Mouse (Mus musculus) CD8-positive naive resting alpha-beta T cell, adult 2 months (primary cell): ENCODE data around the gene Usp54.
"Not testable (repeated sequence)": the region's sequence is repeated elsewhere in the genome, so short reads cannot be mapped to it uniquely, and the experiment has no call there.

ENCODE experiments used
- DNase-seq, 2 experiments: peaks; one replicate each; pipeline ENCODE4 v3.0.0; 2022; ENCODE audit warnings: low read depth in 2 of 2, low spot score in 2 of 2

The Usp54 gene

GRCm38 (mm10) chr14:20612820-20613219 is 28.0 kb downstream of the Usp54 start:
- DNase-seq, result no peak

- no peak for DNase-seq
Observed at GRCm38 (mm10) chr14:20610146-20610545, 30.7 kb downstream of the Usp54 start.

DNA sequence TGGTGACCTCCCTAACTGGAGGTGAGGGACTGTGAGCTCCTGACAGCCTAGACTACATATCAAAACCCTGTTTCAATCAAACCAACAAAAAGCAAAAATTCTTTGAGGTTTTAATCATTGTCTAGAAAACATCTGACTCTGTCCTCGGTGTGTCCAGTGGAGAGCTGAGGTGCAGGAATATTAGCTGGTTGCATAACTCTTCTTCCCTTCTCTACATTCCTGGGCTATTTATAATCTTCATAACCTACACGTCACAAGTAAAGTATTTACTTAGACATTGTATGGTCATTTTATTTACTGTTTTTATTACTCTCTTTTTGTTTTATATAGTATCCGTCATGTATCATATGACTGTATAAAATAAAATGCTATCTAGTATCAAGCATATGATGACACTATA is 31.3 kb downstream of the Usp54 start:
- DNase-seq, result no peak

DNA sequence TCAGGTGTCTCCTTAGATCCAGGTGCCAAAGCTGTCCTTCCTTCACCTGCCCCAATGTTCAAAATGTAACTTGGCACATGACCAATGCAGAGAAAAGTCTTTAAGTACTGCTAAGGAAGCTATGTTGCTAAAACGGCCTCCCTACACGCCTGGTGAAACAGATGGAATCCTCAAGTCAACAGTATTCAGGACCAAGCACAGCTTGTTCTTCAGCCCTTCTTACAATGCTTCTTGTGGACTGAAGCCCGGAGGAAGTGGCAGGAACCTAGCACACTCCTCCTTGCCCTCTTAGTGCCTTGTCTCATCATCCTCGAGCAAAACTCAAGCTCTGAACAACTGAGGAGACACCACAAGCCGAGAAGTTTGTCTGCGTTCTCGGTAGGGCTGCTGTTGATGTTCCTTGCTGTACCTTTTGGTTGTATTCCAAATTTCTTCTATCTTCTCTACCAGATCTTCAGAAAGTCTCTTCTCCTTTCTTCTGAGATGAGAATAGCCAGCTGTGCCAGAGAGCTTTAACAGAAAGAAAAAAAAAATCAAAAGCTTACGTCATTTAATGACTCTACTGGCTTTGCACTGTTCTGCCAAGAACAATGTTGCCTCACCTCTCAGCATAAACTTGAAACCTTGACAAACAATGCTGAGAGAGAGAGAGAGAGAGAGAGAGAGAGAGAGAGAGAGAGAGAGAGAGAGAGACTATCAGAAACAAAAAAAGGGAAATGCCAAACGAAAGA is 33.3 kb downstream of the Usp54 start:
- no peak for DNase-seq

DNA sequence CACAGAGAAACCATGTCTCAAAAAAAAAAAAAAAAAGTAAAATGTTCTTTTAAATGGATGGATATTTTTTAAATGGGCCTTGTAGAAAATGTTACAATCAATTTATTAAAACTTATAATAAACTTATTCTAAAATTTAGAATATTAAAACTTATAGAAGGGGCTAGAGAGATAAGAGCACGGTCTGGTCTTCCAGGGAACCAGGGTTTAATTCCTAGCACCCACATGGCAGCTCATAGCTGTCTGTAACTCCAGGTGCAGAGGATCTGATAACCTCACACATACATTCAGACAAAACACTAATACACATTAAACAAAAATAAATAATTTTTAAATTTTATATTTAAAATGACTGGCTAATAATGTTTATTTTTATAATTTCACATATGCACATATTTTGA is 39.6 kb downstream of the Usp54 start:
- DNase-seq, result no peak

DNA sequence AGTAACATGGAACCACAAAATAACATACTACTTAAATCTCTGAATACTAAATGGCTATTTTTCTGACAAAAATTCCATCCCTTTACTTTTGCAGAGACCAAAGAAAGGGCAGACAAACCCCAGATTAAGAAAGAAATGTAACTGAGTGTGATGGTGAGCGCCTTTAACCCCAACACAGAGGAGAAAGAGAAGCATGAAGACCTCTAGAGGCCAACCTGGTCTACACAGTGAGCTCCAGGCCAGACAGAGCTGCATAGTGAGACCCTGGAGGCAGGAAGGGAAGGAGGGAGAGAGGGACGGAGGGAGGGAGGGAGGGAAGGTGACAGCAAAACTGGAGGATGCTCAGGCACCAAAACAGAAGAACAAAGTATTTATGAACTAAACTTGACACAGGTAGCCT is 40.7 kb downstream of the Usp54 start:
- DNase-seq, result no peak

DNA sequence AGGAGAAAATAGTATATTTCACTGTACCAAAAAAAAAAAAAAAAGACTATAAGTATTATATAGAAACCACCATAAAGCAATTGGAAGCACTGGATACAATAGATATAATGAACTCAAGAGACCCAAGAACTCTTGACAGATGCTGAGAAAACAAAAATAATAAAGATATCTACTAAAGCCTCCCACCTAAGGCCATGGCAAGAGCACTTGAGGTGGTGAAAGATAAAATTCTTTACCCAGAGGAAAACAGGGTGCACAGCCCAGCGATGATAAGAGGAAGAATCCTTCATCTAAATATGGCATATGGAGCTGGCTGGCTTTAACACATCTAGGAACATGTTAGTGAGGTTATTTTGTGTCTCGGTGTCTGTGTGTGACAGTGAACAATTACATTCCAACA is 41.3 kb downstream of the Usp54 start:
- no peak for DNase-seq

- DNase-seq, result no peak
Observed at GRCm38 (mm10) chr14:20595781-20596180, 45.1 kb downstream of the Usp54 start.

GRCm38 (mm10) chr14:20587458-20587857 is 53.4 kb downstream of the Usp54 start:
- no peak for DNase-seq

- DNase-seq, result no peak
Observed at GRCm38 (mm10) chr14:20578822-20579407, 61.9 kb downstream of the Usp54 start.

GRCm38 (mm10) chr14:20576179-20576578 is 64.7 kb downstream of the Usp54 start:
- DNase-seq, result peak; percentile 58 to 74

DNA sequence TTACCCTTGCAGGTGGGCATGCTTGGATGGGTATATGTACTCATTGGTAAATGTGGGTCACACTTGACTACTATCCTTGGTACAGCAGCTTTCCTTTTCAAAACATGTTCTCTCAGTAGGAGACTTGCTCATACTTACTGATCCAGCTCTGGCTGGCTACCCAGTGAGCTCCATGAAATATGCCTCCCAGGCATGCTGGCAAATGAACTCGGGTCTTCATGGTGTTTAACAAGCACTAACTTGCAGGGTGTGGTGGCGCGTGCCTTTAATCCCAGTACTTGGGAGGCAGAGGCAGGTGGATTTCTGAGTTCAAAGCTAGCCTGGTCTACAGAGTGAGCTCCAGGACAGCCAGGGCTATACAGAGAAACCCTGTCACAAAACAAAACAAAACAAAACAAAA is 67.7 kb downstream of the Usp54 start:
- not testable (repeated sequence) for DNase-seq

- no peak for DNase-seq
Observed at GRCm38 (mm10) chr14:20565256-20566021, 75.4 kb downstream of the Usp54 start.

DNA sequence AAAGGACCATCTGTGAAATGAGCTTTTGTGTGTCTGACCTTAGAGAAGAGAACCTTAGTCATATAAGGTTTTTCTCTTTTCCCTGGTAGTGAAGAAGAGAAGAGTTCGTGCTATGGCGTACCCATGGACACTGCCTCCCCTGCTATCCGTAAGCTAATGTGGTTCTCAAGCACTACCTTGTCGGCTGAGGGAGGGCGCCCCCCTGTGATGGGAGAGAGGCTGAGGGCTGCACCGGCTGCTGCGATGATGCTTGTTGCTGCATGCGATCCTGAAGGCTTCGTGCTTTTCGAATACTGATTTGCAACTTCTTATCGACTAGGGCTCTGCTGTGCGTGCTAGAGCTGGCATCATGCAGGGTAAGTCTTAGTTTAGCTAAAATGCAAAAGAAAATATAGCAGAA is 76.2 kb downstream of the Usp54 start:
- no peak for DNase-seq

- DNase-seq, result no peak
Observed at GRCm38 (mm10) chr14:20561897-20562296, 79.0 kb downstream of the Usp54 start.

DNA sequence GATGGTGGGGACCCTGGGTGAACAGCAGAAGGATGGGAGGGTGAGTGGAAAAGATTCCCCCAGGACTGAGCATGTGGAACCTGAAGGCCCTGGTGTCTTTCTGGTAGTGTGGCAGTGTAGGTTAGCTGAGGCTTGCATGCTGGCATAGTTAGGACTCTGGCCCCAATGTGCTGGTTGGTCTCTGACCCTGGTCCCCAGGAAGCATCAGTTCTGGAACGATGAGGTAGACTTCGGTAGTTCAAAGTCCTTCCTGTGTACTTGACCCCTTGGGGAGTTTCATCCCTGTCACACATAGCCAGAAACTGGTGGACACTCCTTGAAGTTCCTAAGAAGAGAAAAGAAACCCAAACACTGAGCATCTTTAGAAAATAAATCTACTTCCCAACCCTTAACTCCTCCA is 90.7 kb downstream of the Usp54 start:
- no peak for DNase-seq

GRCm38 (mm10) chr14:20546415-20546814 is 94.4 kb downstream of the Usp54 start, which contains the start of gene Ppp3cb:
Gene Ppp3cb (minus strand): TSS chr14:20546573.
- peak; percentile 72 to 75 for DNase-seq

DNA sequence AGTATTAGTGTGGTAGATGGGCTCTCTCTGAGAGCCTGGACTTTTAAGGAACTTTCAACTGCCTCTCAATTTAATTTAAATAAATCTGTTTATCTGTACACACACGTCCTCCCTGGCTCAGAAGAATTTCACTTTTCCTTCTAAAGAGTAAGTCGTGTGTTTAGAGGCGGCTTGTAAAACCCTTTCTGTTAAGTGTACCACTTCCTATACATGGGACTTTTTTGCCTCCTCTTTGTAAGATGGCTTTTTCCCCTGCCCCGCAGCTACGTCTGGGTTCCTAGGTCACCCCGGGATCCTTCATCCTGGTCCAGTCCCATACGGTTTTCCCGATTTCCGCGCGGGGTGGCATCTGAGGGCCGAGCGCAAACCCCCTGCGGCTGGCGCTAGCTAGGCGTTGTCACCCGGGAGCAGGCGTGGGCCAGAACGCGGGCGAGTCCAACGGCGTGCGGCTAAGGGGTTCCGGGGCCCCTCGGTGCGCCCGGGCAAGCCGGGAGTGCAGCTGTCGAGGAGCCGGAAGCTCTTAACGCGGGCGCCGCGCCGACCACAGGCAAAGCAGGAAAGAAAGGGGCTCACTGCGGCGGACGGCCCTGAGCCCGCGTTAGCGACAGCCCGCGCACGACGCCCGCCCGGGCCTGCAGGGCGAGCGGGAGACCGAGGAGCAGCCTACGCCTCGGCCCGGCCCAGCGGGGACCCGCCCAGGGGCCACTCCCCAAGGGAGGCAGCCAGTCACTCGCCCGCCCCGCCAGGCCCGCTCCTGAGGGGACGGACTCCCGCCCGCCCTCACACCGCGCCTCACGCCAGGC is 95.1 kb downstream of the Usp54 start:
- DNase-seq, result peak; percentile 71 to 73

- DNase-seq, result no peak
Observed at GRCm38 (mm10) chr14:20544467-20545411, 96.1 kb downstream of the Usp54 start.

DNA sequence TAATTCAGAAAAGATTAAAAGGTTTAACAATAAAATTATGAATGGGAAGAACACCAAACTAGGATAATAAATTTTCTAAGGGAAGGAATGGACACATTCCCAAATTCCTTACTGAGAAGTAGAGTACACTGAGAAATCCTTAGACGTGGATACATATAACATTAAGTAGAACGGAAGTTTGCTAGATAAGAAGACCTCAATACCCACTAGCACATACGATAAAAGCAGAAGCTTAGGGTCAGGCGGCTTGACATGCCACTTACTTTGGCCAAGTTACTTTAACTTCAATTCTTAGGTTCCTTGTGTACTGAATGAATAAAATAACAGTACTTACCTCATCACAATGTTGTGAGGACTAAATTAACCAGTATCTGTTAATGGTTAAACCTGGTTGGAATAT is 111.2 kb downstream of the Usp54 start:
- DNase-seq, result no peak
